Mouse (Mus musculus) adrenal gland, postnatal 10 days (tissue): ENCODE measurements around the gene Jade1. TPM values are rescaled to one million over a fixed set of nuclear protein-coding genes. Genes with fewer than 3 reads are reported as not detected.

Source experiments
- DNase-seq: peaks from one replicate; pipeline ENCODE4 v3.0.0; 2021; ENCODE audit warnings: mixed read lengths
- total RNA-seq, 2 experiments: library from RNA; stranded (reverse); gene quantifications; 2 replicates each; pipeline ENCODE4 v1.2.3; 2021

The Jade1 gene
- total RNA-seq, 2 experiments from 2014 or later, result 43.5 to 51.6 TPM

GRCm38 (mm10) chr3:41577240-41577639 lies 21.7 kb downstream of the Jade1 start:
- DNase-seq, result no peak

- DNase-seq, result no peak
Measured at GRCm38 (mm10) chr3:41579873-41580272, 24.3 kb downstream of the Jade1 start.

GRCm38 (mm10) chr3:41580401-41581323 lies 25.1 kb downstream of the Jade1 start:
- DNase-seq, result no peak

GRCm38 (mm10) chr3:41581436-41581835 lies 25.9 kb downstream of the Jade1 start:
- no peak for DNase-seq

GRCm38 (mm10) chr3:41582256-41582655 lies 26.7 kb downstream of the Jade1 start:
- no peak for DNase-seq

- DNase-seq, result no peak
Measured at GRCm38 (mm10) chr3:41583092-41583491, 27.6 kb downstream of the Jade1 start.

- peak; percentile 32 for DNase-seq
Measured at GRCm38 (mm10) chr3:41583621-41584020, 28.1 kb downstream of the Jade1 start.

- DNase-seq, result no peak
Measured at GRCm38 (mm10) chr3:41585548-41585947, 30.0 kb downstream of the Jade1 start.

GRCm38 (mm10) chr3:41586330-41586729 lies 30.8 kb downstream of the Jade1 start:
- no peak for DNase-seq

- DNase-seq, result peak; percentile 56
Measured at GRCm38 (mm10) chr3:41586917-41587316, 31.4 kb downstream of the Jade1 start.

- peak; percentile 53 for DNase-seq
Measured at GRCm38 (mm10) chr3:41587588-41587987, 32.1 kb downstream of the Jade1 start.

GRCm38 (mm10) chr3:41588495-41588894 lies 33.0 kb downstream of the Jade1 start:
- no peak for DNase-seq

GRCm38 (mm10) chr3:41589246-41589914 lies 33.8 kb downstream of the Jade1 start:
- peak; percentile 53 for DNase-seq

- peak; percentile 27 for DNase-seq
Measured at GRCm38 (mm10) chr3:41589988-41590387, 34.5 kb downstream of the Jade1 start.

- peak; percentile 47 for DNase-seq
Measured at GRCm38 (mm10) chr3:41590695-41591559, 35.4 kb downstream of the Jade1 start.

- peak; percentile 37 for DNase-seq
Measured at GRCm38 (mm10) chr3:41591651-41592170, 36.2 kb downstream of the Jade1 start.

- no peak for DNase-seq
Measured at GRCm38 (mm10) chr3:41592805-41593204, 37.3 kb downstream of the Jade1 start.

- no peak for DNase-seq
Measured at GRCm38 (mm10) chr3:41594097-41594879, 38.8 kb downstream of the Jade1 start.

GRCm38 (mm10) chr3:41595010-41595409 lies 39.5 kb downstream of the Jade1 start:
- no peak for DNase-seq

- DNase-seq, result no peak
Measured at GRCm38 (mm10) chr3:41597036-41597435, 41.5 kb downstream of the Jade1 start.

- DNase-seq, result peak; percentile 70
Measured at GRCm38 (mm10) chr3:41598412-41598811, 42.9 kb downstream of the Jade1 start.
